In the genomic region with DNA sequence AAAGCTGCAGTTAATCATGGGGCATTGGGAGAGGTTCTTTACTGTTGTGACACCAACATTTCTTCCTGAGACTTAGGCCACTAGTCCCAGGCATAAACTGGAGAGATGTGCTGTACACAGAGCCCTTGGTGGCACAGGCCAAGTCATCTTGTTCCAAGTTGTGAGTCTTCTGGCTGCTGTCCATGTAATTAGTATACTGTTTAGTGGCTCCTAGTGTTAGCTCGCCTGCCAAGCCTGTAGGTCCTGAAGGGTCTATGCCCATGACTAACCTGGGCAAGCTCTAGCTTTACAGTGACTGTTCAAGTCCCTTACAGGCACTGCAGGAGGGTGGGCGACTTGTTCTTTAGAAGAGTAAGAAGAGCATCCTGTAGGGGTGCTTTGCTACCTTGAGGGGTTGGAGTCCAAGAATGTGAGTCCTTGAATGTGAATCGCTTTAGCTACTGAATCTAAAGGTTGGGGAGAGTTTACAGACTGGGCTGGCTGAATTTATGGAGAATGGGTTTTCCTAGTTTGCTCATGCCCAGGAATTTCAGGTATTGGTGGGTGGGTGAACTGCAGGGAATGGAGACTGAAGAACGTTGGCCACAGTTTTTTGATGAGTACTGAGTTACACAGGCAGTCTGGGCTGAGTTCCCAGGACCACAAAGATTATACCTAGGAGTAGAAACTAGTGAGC, we compare ENCODE assay signal across 1 mouse cellular context.
TF ChIP-seq lines count a peak whose summit lies in the region.

No protein-coding gene starts in this region.

TF ChIP-seq in MEL, 35 proteins besides CTCF, POLR2A, EP300 and RAD21 (continued from another document):
- TF ChIP-seq SIN3A (IDR thresholded peaks at IDR 0.05; ENCODE audit: low read length) = no peak
- TF ChIP-seq JUND (IDR thresholded peaks at IDR 0.05; ENCODE audit: low read depth, low read length) = no peak
- no peak for TF ChIP-seq ETS1 (IDR thresholded peaks at IDR 0.05; ENCODE audit: low read depth, low read length)
- TF ChIP-seq ZMIZ1 (IDR thresholded peaks at IDR 0.05; ENCODE audit: low read depth, low read length) = 0 out of 2 replicates have a peak, but pooled peaks have one; percentile 57
- TF ChIP-seq MYB (IDR thresholded peaks at IDR 0.05; ENCODE audit: low read depth, low read length) = 0 out of 2 replicates have a peak, but pooled peaks have one; percentile 7
